Mouse (Mus musculus) CH12F3 (cell line): ENCODE data around the gene Pttg1.

Experiments used
- in situ Hi-C: fragments of 300-500 bp; cut with MboI; formaldehyde crosslinking; loops from 2 replicates; pipeline ENCODE4 v1.14.3; 2020; ENCODE audit warnings: low sequenced_read_pairs

Pttg1 gene

DNA sequence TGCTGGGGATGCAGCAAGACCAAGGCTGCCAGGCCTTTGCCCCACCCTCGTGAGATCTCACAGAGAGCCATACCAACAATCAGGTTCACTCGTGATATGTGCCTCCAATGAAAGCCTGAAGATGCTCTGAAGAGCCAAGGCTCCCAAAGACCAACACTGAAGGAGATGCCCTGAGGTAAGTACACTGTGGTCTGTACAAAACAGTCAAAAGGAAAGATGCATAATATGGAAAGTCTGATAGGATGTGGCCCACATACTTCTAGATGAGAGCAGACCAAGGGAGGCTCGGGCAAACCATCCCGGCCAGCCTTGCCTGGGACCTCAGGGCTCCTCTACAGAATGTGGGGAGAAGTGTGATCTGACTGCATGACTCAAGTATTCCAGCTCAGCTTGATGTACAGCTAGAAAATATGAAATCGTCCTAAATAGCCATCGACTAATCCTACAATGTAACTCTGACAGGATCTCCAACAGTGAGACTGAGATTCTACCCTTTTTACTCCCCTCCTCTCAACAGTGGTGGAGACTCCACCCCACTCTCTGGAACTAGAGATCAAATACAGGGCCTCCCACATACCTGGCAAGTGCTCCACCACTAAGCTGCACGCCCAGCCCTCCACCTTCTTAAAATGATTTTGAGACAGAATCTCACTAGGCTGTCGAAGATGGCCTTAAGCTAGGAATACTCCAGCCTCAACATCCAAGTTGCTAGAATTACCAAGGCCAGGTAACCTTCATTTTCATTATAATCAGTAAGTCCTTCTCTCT lies 48.8 kb downstream of the Pttg1 start:
- in situ Hi-C loops, result no loop called here

DNA sequence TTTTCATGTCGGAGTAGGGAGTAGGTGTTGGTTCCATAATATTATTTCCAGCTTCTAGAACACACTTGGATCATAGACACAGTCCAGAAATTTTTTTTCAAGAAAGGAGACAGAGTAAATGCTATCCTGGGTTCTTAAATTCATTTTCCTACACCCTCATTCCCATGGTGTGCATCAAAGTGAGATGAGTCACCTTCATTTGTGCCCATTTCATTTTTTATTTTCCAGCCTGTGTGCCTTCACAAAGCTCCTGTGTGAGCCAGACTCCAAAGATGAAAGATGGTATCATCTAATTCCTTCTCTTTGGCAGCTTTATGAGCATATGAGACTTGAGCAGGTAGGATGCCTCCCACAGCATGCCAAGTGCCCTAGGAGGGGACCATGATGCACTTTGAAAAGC lies 49.5 kb downstream of the Pttg1 start:
- in situ Hi-C loops, result no loop called here

GRCm38 (mm10) chr11:43374956-43375355 lies 51.1 kb downstream of the Pttg1 start:
- in situ Hi-C loops, result no loop called here

GRCm38 (mm10) chr11:43373367-43373766 lies 52.7 kb downstream of the Pttg1 start:
- in situ Hi-C loops, result no loop called here

DNA sequence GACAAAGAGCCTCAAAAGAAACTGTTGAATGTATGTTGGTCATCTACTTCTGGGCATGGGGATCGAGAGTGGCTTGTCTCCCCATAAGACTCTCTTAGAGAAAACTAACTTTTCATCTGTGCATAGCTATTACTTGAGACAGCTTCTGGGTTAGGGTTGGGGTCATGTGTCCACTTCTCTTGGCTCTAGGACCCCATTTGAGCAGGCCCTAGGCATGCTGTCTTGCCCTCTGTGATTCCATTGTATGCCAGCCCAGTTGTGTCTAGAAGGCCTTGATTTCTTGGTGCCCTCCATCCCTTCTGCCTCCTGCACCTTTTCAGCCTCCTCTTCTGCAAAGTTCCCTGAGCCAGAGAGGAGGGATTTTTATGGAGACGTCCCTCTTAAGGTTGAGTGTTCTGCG lies 54.2 kb downstream of the Pttg1 start:
- in situ Hi-C loops, result no loop called here
